Mouse (Mus musculus): ENCODE measurements around the gene Fpr-rs3. TPM values are rescaled to one million over a fixed set of nuclear protein-coding genes. Genes with fewer than 3 reads are reported as not detected.

Fpr-rs3 gene
- not detected in 4 replicates for total RNA-seq (2023; ENCODE audit: inconsistent age)

GRCm38 (mm10) chr17:20624777-20625176 is at the start of gene Fpr-rs3:
Gene Fpr-rs3, minus strand, starts transcription at chr17:20624877.

GRCm38 (mm10) chr17:20596323-20596722 is 28.4 kb downstream of the Fpr-rs3 start, which contains the start of gene Vmn2r110:
Gene Vmn2r110, minus strand, starts transcription at chr17:20596423.

Other genes starting within 250 kb of the Fpr-rs3 start
- gene Vmn1r224, start 210.7 kb downstream of the Fpr-rs3 start, total RNA-seq (2023; ENCODE audit: inconsistent age): not detected in 4 replicates
- gene Vmn2r108, start 143.5 kb downstream of the Fpr-rs3 start, total RNA-seq (2023; ENCODE audit: inconsistent age): 0.06 to 0.10 TPM (median 0.10 TPM) in 3 of 4 replicates, not detected in the other
- not detected in 4 replicates for gene Vmn1r225, start 126.7 kb downstream of the Fpr-rs3 start, total RNA-seq (2023; ENCODE audit: inconsistent age)
- not detected in 4 replicates for gene Vmn2r109, start 60.1 kb downstream of the Fpr-rs3 start, total RNA-seq (2023; ENCODE audit: inconsistent age)
- gene Vmn2r110, start 28.5 kb downstream of the Fpr-rs3 start, total RNA-seq (2023; ENCODE audit: inconsistent age): not detected in 4 replicates
- not detected in 4 replicates for gene Vmn1r226, start 58.0 kb upstream of the Fpr-rs3 start, total RNA-seq (2023; ENCODE audit: inconsistent age)
- gene Vmn1r227, start 105.0 kb upstream of the Fpr-rs3 start, total RNA-seq (2023; ENCODE audit: inconsistent age): not detected in 4 replicates
- not detected in 4 replicates for gene Vmn1r228, start 161.3 kb upstream of the Fpr-rs3 start, total RNA-seq (2023; ENCODE audit: inconsistent age)
- 0.06 TPM in 2 of 4 replicates, not detected in the others for gene Vmn1r229, start 186.7 kb upstream of the Fpr-rs3 start, total RNA-seq (2023; ENCODE audit: inconsistent age)
- gene Vmn1r230, start 215.6 kb upstream of the Fpr-rs3 start, total RNA-seq (2023; ENCODE audit: inconsistent age): not detected in 4 replicates

Data from B cell, adult (primary cell).